ENCODE assay signal across 30 mouse cellular contexts in genomic region chrX:140407593-140407992, GRCm38 (mm10). TPM values are rescaled to one million over a fixed set of nuclear protein-coding genes. Genes with fewer than 3 reads are reported as not detected.
A peak's percentile ranks its signal among the peaks of the same experiment; 100 is the strongest.
DNase-seq lines count a peak whose midpoint lies in the region; ATAC-seq and TF ChIP-seq lines count a peak whose summit lies in the region.
"Had no signal": no experiment of that assay in that cellular context is flagged by ENCODE, and none has a peak within 500 bp of the region (broad histone marks: within the 10 kb centered on the region; RNA-seq: fewer than 3 reads in every experiment).

No protein-coding gene starts in this region.

- H3K9me3 ChIP-seq in liver, embryonic 13.5 days (replicated peaks): no peaks in the 10 kb centered on the region
- no peaks in the 10 kb centered on the region for H3K9me3 ChIP-seq in G1E (replicated peaks)
- H3K9me3 ChIP-seq: embryonic facial prominence, embryonic 10.5 days; embryonic facial prominence, embryonic 13.5 days; forebrain, embryonic 12.5 days; forebrain, embryonic 15.5 days; heart, embryonic 10.5 days; heart, embryonic 13.5 days had no signal

- TF ChIP-seq POLR2A in cerebellum, adult 2 months (IDR thresholded peaks at IDR 0.05; ENCODE audit: borderline replicate concordance, insufficient read depth, low read length): no peak

- TF ChIP-seq CTCF in G1E (IDR thresholded peaks at IDR 0.05; ENCODE audit: low read depth, low read length): no peak
- TF ChIP-seq CTCF in cerebellum, adult 2 months (IDR thresholded peaks at IDR 0.05; ENCODE audit: borderline replicate concordance, insufficient read depth, low read depth, low read length): no peak

- no peak overlapping the region for H3K4me2 ChIP-seq in liver, embryonic 13.5 days
- H3K4me2 ChIP-seq: embryonic facial prominence, embryonic 13.5 days; forebrain, embryonic 12.5 days; forebrain, embryonic 15.5 days; heart, embryonic 13.5 days; hindbrain, embryonic 14.5 days had no signal

- no peak overlapping the region for H3K9ac ChIP-seq in liver, embryonic 13.5 days
- H3K9ac ChIP-seq: embryonic facial prominence, embryonic 13.5 days; forebrain, embryonic 12.5 days; forebrain, embryonic 15.5 days; heart, embryonic 13.5 days; hindbrain, embryonic 14.5 days had no signal

- peak; percentile 45; the same call in 1 of the 2 replicates for ATAC-seq in liver, embryonic 13.5 days (ENCODE audit: low read depth)
- ATAC-seq in G1E (ENCODE audit: extremely low read depth, insufficient number of reproducible peaks, low FRiP score, poor library complexity, severe bottlenecking): peak; percentile 26; the same call in 1 of the 2 replicates
- ATAC-seq in megakaryocyte-erythroid progenitor cell, adult 5-6 weeks (replicated peaks; ENCODE audit: low FRiP score, low TSS enrichment, poor library complexity, severe bottlenecking): peak; percentile 64
- ATAC-seq: forebrain, embryonic 15.5 days; hindbrain, postnatal 0 days; inflammation-experienced regulatory T-cells, adult 6 months; intestine, embryonic 16.5 days; Patski had no signal

- H3K27ac ChIP-seq in liver, embryonic 13.5 days: no peak overlapping the region
- no peak overlapping the region for H3K27ac ChIP-seq in cerebellum, adult 2 months (ENCODE audit: insufficient read depth, low read length)
- H3K27ac ChIP-seq: embryonic facial prominence, embryonic 10.5 days; embryonic facial prominence, embryonic 13.5 days; forebrain, embryonic 12.5 days; forebrain, embryonic 15.5 days; heart, embryonic 10.5 days; heart, embryonic 13.5 days; hindbrain, embryonic 14.5 days; hindbrain, postnatal 0 days had no signal

- WGBS in liver, embryonic 13.5 days (ENCODE audit: insufficient replicate concordance): 41% methylated on average over 5 of the region's 5 CpGs
- WGBS in cerebellum, adult 2 months: 78% methylated on average over 5 of the region's 5 CpGs

- no peak overlapping the region for H3K4me3 ChIP-seq in liver, embryonic 13.5 days (replicated peaks)
- H3K4me3 ChIP-seq in G1E (ENCODE audit: low read depth, low read length): no peak overlapping the region
- H3K4me3 ChIP-seq in cerebellum, adult 2 months (replicated peaks; ENCODE audit: insufficient read depth, low read depth, low read length): no peak overlapping the region
- H3K4me3 ChIP-seq: embryonic facial prominence, embryonic 10.5 days; embryonic facial prominence, embryonic 13.5 days; erythroblast, embryonic 14.5 days; forebrain, embryonic 12.5 days; forebrain, embryonic 15.5 days; heart, embryonic 10.5 days; heart, embryonic 13.5 days had no signal

- peaks cover 10% of the 10 kb centered on the region for H3K4me1 ChIP-seq in liver, embryonic 13.5 days (replicated peaks)
- peaks cover 3% of the 10 kb centered on the region; the same call in 1 of the 2 replicates for H3K4me1 ChIP-seq in G1E (ENCODE audit: insufficient read depth, low read depth, low read length)
- H3K4me1 ChIP-seq in cerebellum, adult 2 months (ENCODE audit: control insufficient read depth, insufficient read depth, low read length): no peaks in the 10 kb centered on the region
- H3K4me1 ChIP-seq: embryonic facial prominence, embryonic 13.5 days; forebrain, embryonic 12.5 days; forebrain, embryonic 15.5 days; heart, embryonic 10.5 days; heart, embryonic 13.5 days had no signal

- peak; percentile 1 for DNase-seq in liver, embryonic 13.5 days
- DNase-seq in liver: no peak
- DNase-seq in G1E (ENCODE audit: low spot score): no peak
- peak; percentile 76 for DNase-seq in MEL-GATA-1-ER (ENCODE audit: extremely low read depth, low read depth)
- no peak for DNase-seq in cerebellum, adult 2 months
- DNase-seq in B cell, adult 2 months: no peak
- DNase-seq: adrenal gland, postnatal 10 days; adrenal gland, postnatal 36 days; cerebellum, adult 18-20 months; cerebellum, adult 9-11 months; cerebellum, postnatal 25 days; embryo, embryonic 11 days; gastrocnemius, postnatal 10 days; heart, adult 18-20 months; heart, postnatal 14 days; heart, postnatal 4 days had no signal

- H3K36me3 ChIP-seq in liver, embryonic 13.5 days: no peaks in the 10 kb centered on the region
- no peaks in the 10 kb centered on the region for H3K36me3 ChIP-seq in G1E (replicated peaks)
- H3K36me3 ChIP-seq: embryonic facial prominence, embryonic 10.5 days; embryonic facial prominence, embryonic 13.5 days; forebrain, embryonic 12.5 days; forebrain, embryonic 15.5 days; heart, embryonic 10.5 days; heart, embryonic 13.5 days had no signal

- no peaks in the 10 kb centered on the region for H3K27me3 ChIP-seq in liver, embryonic 13.5 days
- no peaks in the 10 kb centered on the region for H3K27me3 ChIP-seq in G1E (ENCODE audit: insufficient read depth, low read length)
- H3K27me3 ChIP-seq in cerebellum, adult 2 months (ENCODE audit: control insufficient read depth, insufficient read depth, low read length): no peaks in the 10 kb centered on the region
- H3K27me3 ChIP-seq: CH12.LX; forebrain, embryonic 15.5 days had no signal

RNA-seq across cellular contexts. Expression of gene Prps1, which starts 48.8 kb away (rescaled TPM):
- polyA plus RNA-seq in liver, embryonic 13.5 days (2015; fragmentation: Nextera tagmentation; extraction: Ambion mirVana): 50.9 and 58.8 TPM in 2 replicates
- 67.7 and 73.7 TPM in 2 replicates for total RNA-seq in G1E (2014; fragmentation: Nextera tagmentation)
- 32.9 and 47.7 TPM in 2 replicates for total RNA-seq in G1E (2017)
- 3.5 and 6.1 TPM in 2 replicates for polyA plus RNA-seq in G1E (2012)
- 86.5 and 96.9 TPM in 2 replicates for total RNA-seq in megakaryocyte-erythroid progenitor cell, adult 5-6 weeks (2014; fragmentation: Nextera tagmentation)
- total RNA-seq in megakaryocyte-erythroid progenitor cell, adult 5-6 weeks (2017): 98.2 and 101 TPM in 2 replicates
- 48.9 and 52.2 TPM in 2 replicates for polyA plus RNA-seq in cerebellum, adult 2 months (2012; rRNA removed)

Comparison
In these comparisons a context has a peak if more than half of its experiments do, and no peak if none do; other contexts are left out.
1. DNase-seq: peak in liver, embryonic 13.5 days (single experiment) and MEL-GATA-1-ER (single experiment); none in liver (single experiment), G1E (single experiment), cerebellum, adult 2 months (0 of 2) and B cell, adult 2 months (0 of 2).
2. Peak in every context shown above with its lines, with median percentiles within 50 percentile points of each other: ATAC-seq.